Mouse (Mus musculus) liver, embryonic 16.5 days (tissue): ENCODE results near the gene Arhgap40. TPM values are rescaled to one million over a fixed set of nuclear protein-coding genes. Genes with fewer than 3 reads are reported as not detected.

Source experiments
- ATAC-seq: fragments of 200-750 bp; cut with Nextera tagmentation; 2 replicates; pipeline ENCODE4 v1.8.0; 2017; ENCODE audit warnings: low read depth, mild to moderate bottlenecking, moderate number of reproducible peaks, moderate library complexity
- H3K27ac ChIP-seq: fragments of 300-500 bp; sonication (generic); 2 replicates; pipeline ENCODE4 v1.5.1; 2014; ENCODE audit warnings: mild to moderate bottlenecking, low read length
- H3K27me3 ChIP-seq: fragments of 300-500 bp; sonication (generic); 2 replicates; pipeline ENCODE4 v1.6.1; 2014; ENCODE audit warnings: low read depth, low read length, mixed read lengths; ENCODE audit not compliant: control insufficient read depth, insufficient read depth
- H3K36me3 ChIP-seq: fragments of 300-500 bp; sonication (generic); 2 replicates; pipeline ENCODE4 v1.6.1; 2014; ENCODE audit warnings: mild to moderate bottlenecking; ENCODE audit not compliant: control insufficient read depth, insufficient read depth
- H3K4me1 ChIP-seq: fragments of 300-500 bp; sonication (generic); 2 replicates; pipeline ENCODE4 v1.6.1; 2014; ENCODE audit warnings: low read depth, low read length, mixed read lengths; ENCODE audit not compliant: control insufficient read depth
- H3K4me2 ChIP-seq: fragments of 300-500 bp; sonication (generic); 2 replicates; pipeline ENCODE4 v1.6.1; 2014; ENCODE audit warnings: low read depth, low read length, mixed read lengths
- H3K4me3 ChIP-seq: fragments of 300-500 bp; sonication (generic); 2 replicates; pipeline ENCODE4 v1.5.1; 2014; ENCODE audit warnings: low read depth, mild to moderate bottlenecking, low read length
- H3K9ac ChIP-seq: fragments of 300-500 bp; sonication (generic); 2 replicates; pipeline ENCODE4 v1.6.1; 2014; ENCODE audit warnings: low read depth, low read length
- H3K9me3 ChIP-seq: fragments of 300-500 bp; sonication (generic); replicated peaks from 2 replicates; pipeline ENCODE4 v1.6.1; 2016; ENCODE audit warnings: low read length; ENCODE audit not compliant: control insufficient read depth
- WGBS: fragments of 180-500 bp; shearing (Covaris S2); extraction: QIAGEN DNeasy Blood & Tissue Kit; methylation state at CpG from one replicate; pipeline ENCODE4 v1.1.7; 2014; ENCODE audit not compliant: insufficient replicate concordance; 5-methylcytosine and 5-hydroxymethylcytosine counted together
- polyA plus RNA-seq: library from polyadenylated mRNA; unstranded; fragments of >200 nt; fragmentation: Nextera tagmentation; extraction: Ambion mirVana; gene quantifications from 2 replicates; pipeline ENCODE4 v1.2.1, GENCODE M21; 2015

Gene Arhgap40
- polyA plus RNA-seq, 1 experiment from 2014 or later = not detected

DNA sequence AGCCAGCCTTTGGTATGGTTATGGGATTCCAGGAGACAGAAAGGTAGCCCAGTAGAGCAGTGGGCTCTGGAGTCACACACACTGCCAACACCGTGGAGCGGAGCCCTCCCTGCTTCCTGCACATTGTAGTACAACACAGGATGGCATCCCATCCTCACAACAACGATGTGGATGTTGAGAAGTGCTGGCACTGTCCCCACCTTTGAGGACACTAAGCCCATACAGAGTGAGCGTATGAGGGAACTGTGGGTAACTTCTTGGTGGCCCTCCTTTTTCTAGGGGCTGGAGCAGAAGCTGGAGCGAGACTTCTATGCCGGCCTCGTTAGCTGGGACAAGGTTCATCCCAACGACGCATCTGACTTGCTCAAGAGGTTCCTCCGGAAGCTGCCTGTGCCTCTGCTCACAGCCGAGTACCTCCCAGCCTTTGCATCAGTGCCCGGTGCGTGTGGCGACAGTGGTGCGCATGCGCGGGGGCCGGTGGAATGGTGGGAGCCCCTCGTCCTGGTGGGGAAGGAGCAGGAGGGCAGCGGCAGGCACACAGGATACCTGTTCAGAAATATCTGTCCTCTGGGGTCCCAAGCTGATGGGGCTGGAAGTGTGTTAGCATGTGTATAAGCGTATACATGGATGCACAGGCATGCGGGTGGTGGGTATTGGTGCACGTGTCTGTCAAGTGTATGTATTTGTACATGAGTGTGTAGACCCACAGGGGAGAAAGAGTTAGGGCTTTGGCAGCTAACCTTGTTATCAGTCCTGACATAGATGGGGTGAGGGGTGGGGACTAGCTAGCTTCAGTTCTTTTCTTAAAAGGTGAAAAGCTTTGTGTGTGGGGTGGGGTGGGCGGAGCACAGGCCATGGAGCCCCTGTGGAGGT lies 27.1 kb downstream of the Arhgap40 start:
- WGBS = 42% methylated on average over 24 of the region's 24 CpGs
- ATAC-seq = no peak
- Histone ChIP-seq H3K9ac (no peak overlapping the region), H3K27ac (no peak overlapping the region), H3K27me3 (no peaks in the 10 kb centered on the region), H3K4me1 (no peaks in the 10 kb centered on the region), H3K4me3 (no peak overlapping the region), H3K36me3 (no peaks in the 10 kb centered on the region), H3K9me3 (no peaks in the 10 kb centered on the region), H3K4me2 (no peak overlapping the region)

DNA sequence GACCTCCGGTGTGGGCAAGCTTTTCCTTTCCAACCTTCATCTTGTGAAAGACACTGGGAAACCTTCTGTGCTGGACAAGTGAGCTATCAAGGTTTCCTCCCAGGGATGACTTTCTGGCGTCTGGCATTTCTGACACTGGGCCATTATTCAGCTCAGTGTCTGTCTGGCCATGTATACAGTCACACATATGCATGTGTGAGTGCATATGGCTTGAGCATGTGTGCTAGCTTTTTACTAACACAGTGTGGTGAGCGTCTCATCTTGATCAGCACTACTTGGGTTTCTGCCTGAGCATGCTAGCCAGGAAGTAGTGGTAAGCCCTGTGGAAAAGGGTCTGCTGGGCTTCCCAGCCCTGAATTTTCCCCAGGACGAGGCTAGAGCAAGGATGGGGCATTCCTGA lies 28.7 kb downstream of the Arhgap40 start:
- no peak overlapping the region for H3K4me2 ChIP-seq
- no peak overlapping the region for H3K4me3 ChIP-seq
- no peaks in the 10 kb centered on the region for H3K4me1 ChIP-seq
- no peaks in the 10 kb centered on the region for H3K27me3 ChIP-seq
- 36% methylated on average over 4 of the region's 4 CpGs for WGBS
- no peak for ATAC-seq
- H3K9ac ChIP-seq = no peak overlapping the region
- H3K36me3 ChIP-seq = no peaks in the 10 kb centered on the region
- no peak overlapping the region for H3K27ac ChIP-seq
- no peaks in the 10 kb centered on the region for H3K9me3 ChIP-seq

DNA sequence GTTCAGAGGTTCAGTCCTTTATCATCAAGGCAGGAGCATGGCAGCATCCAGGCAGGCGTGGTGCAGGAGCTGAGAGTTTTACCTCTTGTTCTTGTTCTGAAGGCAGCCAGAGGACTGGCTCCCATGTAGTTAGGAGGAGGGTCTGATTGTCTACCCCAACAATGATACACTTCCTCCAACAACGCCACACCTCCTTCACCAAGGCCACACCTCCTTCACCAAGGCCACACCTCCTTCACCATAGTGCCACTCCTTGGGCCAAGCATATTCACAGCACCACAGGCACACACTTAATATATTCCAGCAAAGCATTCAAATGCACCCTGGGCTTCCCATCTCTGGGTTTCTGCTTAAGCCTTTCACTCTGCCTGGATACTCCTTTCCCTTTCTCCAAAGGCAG lies 32.7 kb downstream of the Arhgap40 start:
- no peak overlapping the region for H3K9ac ChIP-seq
- no peaks in the 10 kb centered on the region for H3K36me3 ChIP-seq
- peaks cover 6% of the 10 kb centered on the region; the same call in 1 of the 2 replicates for H3K27me3 ChIP-seq
- no peak overlapping the region for H3K27ac ChIP-seq
- no peak for ATAC-seq
- no peak overlapping the region for H3K4me2 ChIP-seq
- no peak overlapping the region for H3K4me3 ChIP-seq
- 50% methylated on average over 2 of the region's 2 CpGs for WGBS
- no peaks in the 10 kb centered on the region for H3K4me1 ChIP-seq
- no peaks in the 10 kb centered on the region for H3K9me3 ChIP-seq

DNA sequence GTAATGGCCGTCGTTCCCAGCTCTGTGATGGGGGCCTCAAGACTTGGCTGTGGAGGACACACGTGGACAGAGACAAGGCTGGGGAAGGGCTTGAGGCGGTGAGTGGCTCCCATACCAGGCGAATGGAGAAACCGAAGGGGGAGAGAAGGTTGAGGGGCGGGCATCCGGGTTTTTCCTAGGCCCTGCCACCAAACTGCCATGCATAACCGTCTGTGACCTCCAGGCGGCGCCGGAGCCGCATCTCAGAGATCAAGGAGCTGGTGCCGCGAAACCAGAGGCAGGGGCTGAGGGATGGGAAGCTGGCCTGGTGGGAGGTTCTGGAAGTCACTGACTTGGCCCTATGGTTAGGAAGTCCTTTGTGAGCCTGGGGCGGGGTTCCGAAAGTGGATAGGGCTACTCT lies 34.2 kb downstream of the Arhgap40 start:
- no peak overlapping the region for H3K4me2 ChIP-seq
- H3K9ac ChIP-seq = no peak overlapping the region
- peaks cover 6% of the 10 kb centered on the region for H3K27me3 ChIP-seq
- H3K4me1 ChIP-seq = no peaks in the 10 kb centered on the region
- ATAC-seq = no peak
- no peak overlapping the region for H3K4me3 ChIP-seq
- H3K27ac ChIP-seq = no peak overlapping the region
- H3K36me3 ChIP-seq = no peaks in the 10 kb centered on the region
- WGBS = 6% methylated on average over 17 of the region's 17 CpGs
- no peaks in the 10 kb centered on the region for H3K9me3 ChIP-seq

DNA sequence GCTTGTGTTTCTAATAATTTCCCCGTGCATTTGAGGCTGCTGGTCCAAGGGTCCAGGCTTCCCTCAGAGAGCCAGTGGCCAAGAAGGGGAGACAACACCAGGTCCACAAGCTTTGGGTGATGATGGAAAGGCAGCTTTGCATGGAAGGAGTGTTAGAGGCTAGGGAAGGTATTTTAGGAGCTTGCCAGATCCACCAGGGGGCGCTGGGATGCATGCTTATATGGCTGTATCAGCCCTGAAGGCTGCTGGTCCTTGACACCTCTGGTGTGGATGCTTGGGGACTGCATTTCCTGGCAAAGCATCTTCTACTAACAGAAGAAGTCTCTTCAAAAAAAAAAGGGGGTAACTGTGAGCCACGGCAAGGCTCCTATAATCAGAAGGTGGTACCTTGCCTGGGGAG lies 37.5 kb downstream of the Arhgap40 start:
- Histone ChIP-seq H3K9ac (no peak overlapping the region), H3K4me1 (no peaks in the 10 kb centered on the region), H3K4me3 (no peak overlapping the region), H3K27ac (no peak overlapping the region), H3K36me3 (no peaks in the 10 kb centered on the region), H3K9me3 (no peaks in the 10 kb centered on the region), H3K4me2 (no peak overlapping the region), H3K27me3 (peaks cover 24% of the 10 kb centered on the region)
- no peak for ATAC-seq
- WGBS = 6% methylated on average over 3 of the region's 3 CpGs

DNA sequence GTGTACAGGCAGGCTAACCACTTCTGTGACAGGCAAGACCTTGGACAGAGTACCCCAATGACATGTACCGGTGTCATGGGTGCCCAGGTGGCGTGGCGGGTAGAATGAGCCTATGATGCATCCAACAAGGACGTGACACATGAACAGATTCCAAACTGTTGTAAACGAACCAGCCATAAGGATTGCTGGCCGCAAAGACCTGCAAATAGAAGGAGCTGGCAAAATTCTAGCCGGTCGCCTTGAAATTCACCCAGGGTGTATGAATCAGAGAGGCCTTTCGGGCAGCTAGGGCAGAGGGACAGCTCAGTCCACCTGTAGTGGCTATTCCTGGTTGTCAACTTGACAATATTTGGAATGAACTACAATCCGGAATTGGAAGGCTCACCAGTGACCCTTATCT lies 41.8 kb downstream of the Arhgap40 start:
- H3K9me3 ChIP-seq = no peaks in the 10 kb centered on the region
- ATAC-seq = no peak
- no peak overlapping the region for H3K27ac ChIP-seq
- H3K36me3 ChIP-seq = no peaks in the 10 kb centered on the region
- peaks cover 24% of the 10 kb centered on the region for H3K27me3 ChIP-seq
- H3K9ac ChIP-seq = no peak overlapping the region
- WGBS = 17% methylated on average over 10 of the region's 10 CpGs
- no peak overlapping the region for H3K4me2 ChIP-seq
- H3K4me1 ChIP-seq = no peaks in the 10 kb centered on the region
- H3K4me3 ChIP-seq = no peak overlapping the region

DNA sequence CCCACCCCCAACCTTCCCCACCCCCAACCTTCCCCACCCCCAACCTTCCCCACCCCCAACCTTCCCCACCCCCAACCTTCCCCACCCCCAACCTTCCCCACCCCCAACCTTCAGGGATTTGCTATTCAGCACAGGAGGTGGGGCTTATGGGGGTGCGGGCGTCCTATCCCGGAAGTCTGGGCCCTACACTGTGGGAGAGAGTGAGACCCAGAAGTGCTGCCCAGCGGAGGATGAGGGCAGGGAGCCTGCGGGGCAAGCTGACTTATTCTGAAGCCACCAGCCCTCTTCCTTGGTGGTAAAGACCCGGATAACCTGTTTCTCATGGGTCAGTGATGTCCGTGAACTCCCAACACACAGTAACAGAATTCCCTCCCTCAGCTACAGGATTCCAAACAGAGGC lies 42.7 kb downstream of the Arhgap40 start:
- Histone ChIP-seq H3K4me1 (no peaks in the 10 kb centered on the region), H3K4me2 (no peak overlapping the region), H3K36me3 (no peaks in the 10 kb centered on the region), H3K27me3 (peaks cover 24% of the 10 kb centered on the region), H3K27ac (no peak overlapping the region), H3K9me3 (no peaks in the 10 kb centered on the region), H3K4me3 (no peak overlapping the region), H3K9ac (no peak overlapping the region)
- ATAC-seq = no peak
- 2% methylated on average over 7 of the region's 7 CpGs for WGBS

DNA sequence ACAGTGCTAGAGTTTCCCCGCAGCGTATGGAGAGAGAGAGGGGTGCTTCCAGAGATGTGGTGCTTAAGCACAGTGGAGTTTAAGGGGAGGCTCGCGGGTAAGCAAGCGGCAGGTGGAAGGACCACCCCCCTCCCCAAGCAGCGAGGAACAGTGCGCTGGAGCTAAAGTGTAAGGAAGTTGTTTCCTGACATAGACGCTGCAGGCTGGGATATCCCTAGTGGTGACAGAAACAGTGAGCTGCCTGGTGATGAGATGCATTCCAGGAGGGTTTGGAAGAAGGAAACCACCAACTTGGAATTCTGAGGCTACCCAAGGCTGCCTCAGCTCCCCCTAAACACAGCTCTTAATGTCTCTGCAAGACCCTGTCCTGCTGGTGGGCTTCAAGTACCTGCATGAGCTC lies 43.2 kb downstream of the Arhgap40 start:
- Histone ChIP-seq H3K4me3 (no peak overlapping the region), H3K27me3 (peaks cover 24% of the 10 kb centered on the region), H3K9ac (no peak overlapping the region), H3K4me1 (no peaks in the 10 kb centered on the region), H3K4me2 (0 out of 2 replicates have a peak overlapping the region, but pooled peaks have one; percentile 0), H3K27ac (no peak overlapping the region), H3K9me3 (no peaks in the 10 kb centered on the region), H3K36me3 (no peaks in the 10 kb centered on the region)
- no peak for ATAC-seq
- 2% methylated on average over 8 of the region's 8 CpGs for WGBS

DNA sequence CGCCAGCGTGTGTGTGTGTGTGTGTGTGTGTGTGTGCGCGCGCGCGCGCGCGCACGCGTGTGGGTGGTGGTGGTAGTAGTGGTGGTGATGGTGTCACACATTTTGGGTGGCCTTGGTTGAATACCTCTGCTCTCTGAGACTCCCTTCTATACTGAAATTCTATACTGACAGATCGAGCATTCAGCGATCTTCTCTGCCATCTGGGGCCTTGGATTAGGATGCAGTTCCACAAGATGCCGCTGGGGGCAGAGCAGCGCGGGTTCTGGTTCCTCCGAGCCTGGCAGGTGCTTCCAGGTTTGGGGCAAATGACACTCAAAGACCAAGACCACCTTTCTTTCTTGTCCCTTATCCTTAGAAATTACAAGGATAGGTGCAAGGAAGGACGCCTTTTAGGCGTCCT lies 43.6 kb downstream of the Arhgap40 start:
- H3K4me2 ChIP-seq = 0 out of 2 replicates have a peak overlapping the region, but pooled peaks have one; percentile 0
- no peaks in the 10 kb centered on the region for H3K36me3 ChIP-seq
- no peak overlapping the region for H3K9ac ChIP-seq
- no peak overlapping the region for H3K27ac ChIP-seq
- ATAC-seq = no peak
- no peak overlapping the region for H3K4me3 ChIP-seq
- H3K27me3 ChIP-seq = peaks cover 24% of the 10 kb centered on the region
- 3% methylated on average over 20 of the region's 20 CpGs for WGBS
- no peaks in the 10 kb centered on the region for H3K9me3 ChIP-seq
- H3K4me1 ChIP-seq = no peaks in the 10 kb centered on the region
